In genomic region chr4:115775056-115775455, GRCm38 (mm10) we compare ENCODE assay signal across 33 mouse cellular contexts. TPM values are rescaled to one million over a fixed set of nuclear protein-coding genes. Genes with fewer than 3 reads are reported as not detected.
"Had no signal": no experiment of that assay in that cellular context is flagged by ENCODE, and none has a peak within 500 bp of the region (broad histone marks: within the 10 kb centered on the region; RNA-seq: fewer than 3 reads in every experiment).

No protein-coding gene starts in this region.

- H3K27me3 ChIP-seq: heart, embryonic 13.5 days; heart, embryonic 15.5 days; hindbrain, embryonic 12.5 days; kidney, embryonic 15.5 days; limb, embryonic 13.5 days; limb, embryonic 15.5 days; liver, embryonic 12.5 days had no signal

- H3K9ac ChIP-seq: heart, embryonic 13.5 days; heart, embryonic 15.5 days; hindbrain, embryonic 12.5 days; hindbrain, embryonic 14.5 days; kidney, embryonic 15.5 days; limb, embryonic 13.5 days; limb, embryonic 15.5 days; liver, embryonic 12.5 days; liver, embryonic 14.5 days had no signal

- ATAC-seq: hindbrain, embryonic 16.5 days; inflammation-experienced regulatory T-cells, adult 6 months; intestine, embryonic 16.5 days; liver, embryonic 12.5 days had no signal

- DNase-seq: gastrocnemius, postnatal 14 days; gastrocnemius, postnatal 36 days; heart, adult 2 months; heart, postnatal 4 days; kidney, adult 11 months; kidney, adult 2 months; kidney, adult 9 months; kidney, postnatal 14 days; kidney, postnatal 36 days; layer of hippocampus, postnatal 36 days; left cerebral cortex, postnatal 4 days had no signal

- H3K4me1 ChIP-seq: heart, embryonic 13.5 days; hindbrain, embryonic 10.5 days; hindbrain, embryonic 12.5 days; kidney, embryonic 15.5 days; limb, embryonic 13.5 days; limb, embryonic 15.5 days; liver, embryonic 12.5 days had no signal

- H3K27ac ChIP-seq: heart, adult 2 months; heart, embryonic 13.5 days; heart, embryonic 15.5 days; hindbrain, embryonic 10.5 days; hindbrain, embryonic 12.5 days; hindbrain, embryonic 14.5 days; kidney, embryonic 15.5 days; kidney, postnatal 0 days; limb, embryonic 13.5 days; limb, embryonic 15.5 days; liver, embryonic 12.5 days; liver, embryonic 14.5 days had no signal

- H3K9me3 ChIP-seq: heart, embryonic 13.5 days; heart, embryonic 15.5 days; hindbrain, embryonic 10.5 days; hindbrain, embryonic 12.5 days; kidney, embryonic 15.5 days; limb, embryonic 13.5 days; limb, embryonic 15.5 days; liver, embryonic 12.5 days had no signal

- H3K4me3 ChIP-seq: heart, adult 2 months; heart, embryonic 13.5 days; heart, embryonic 15.5 days; hindbrain, embryonic 10.5 days; hindbrain, embryonic 12.5 days; kidney, embryonic 15.5 days; limb, embryonic 13.5 days; limb, embryonic 15.5 days; liver, embryonic 12.5 days had no signal

- H3K4me2 ChIP-seq: heart, embryonic 11.5 days; heart, embryonic 13.5 days; heart, embryonic 15.5 days; hindbrain, embryonic 12.5 days; hindbrain, embryonic 14.5 days; kidney, embryonic 15.5 days; limb, embryonic 13.5 days; limb, embryonic 15.5 days; liver, embryonic 12.5 days had no signal

RNA-seq across cellular contexts. Expression of gene Tex38, which starts 5.8 kb away (rescaled TPM):
- total RNA-seq: granulocyte monocyte progenitor cell, adult 5-6 weeks; layer of hippocampus, adult 18-20 months; layer of hippocampus, postnatal 36 days; left cerebral cortex, adult 18-20 months; left cerebral cortex, postnatal 10 days; left cerebral cortex, postnatal 25 days; liver, adult 2 months had no signal
- polyA plus RNA-seq: heart, embryonic 15.5 days; hindbrain, embryonic 12.5 days; liver, embryonic 12.5 days; liver, embryonic 16.5 days had no signal
